Mouse (Mus musculus) right cerebral cortex, postnatal 10 days (tissue): ENCODE results near the gene Olfr1373.

ENCODE experiments used
- DNase-seq, 2 experiments: peaks; one replicate each; pipeline ENCODE4 v3.0.0; 2021; ENCODE audit warnings: low spot score in 2 of 2

Olfr1373 gene

GRCm38 (mm10) chr11:52106037-52106436 lies 39.3 kb downstream of the Olfr1373 start:
- DNase-seq, result no peak

GRCm38 (mm10) chr11:52105503-52105902 lies 39.8 kb downstream of the Olfr1373 start:
- DNase-seq, result no peak

GRCm38 (mm10) chr11:52102977-52103376 lies 42.4 kb downstream of the Olfr1373 start:
- DNase-seq, result no peak

- DNase-seq, result no peak
Observed at GRCm38 (mm10) chr11:52099771-52100219, 45.5 kb downstream of the Olfr1373 start.

GRCm38 (mm10) chr11:52099031-52099761 lies 46.1 kb downstream of the Olfr1373 start:
- DNase-seq, result peak; percentile 82 to 85

GRCm38 (mm10) chr11:52098398-52098946 lies 46.9 kb downstream of the Olfr1373 start, which contains the start of gene Ppp2ca:
Gene Ppp2ca, plus strand, starts transcription at chr11:52098681.
- DNase-seq, result peak; percentile 99

GRCm38 (mm10) chr11:52097596-52097995 lies 47.7 kb downstream of the Olfr1373 start:
- DNase-seq, result no peak

- DNase-seq, result no peak
Observed at GRCm38 (mm10) chr11:52097016-52097415, 48.3 kb downstream of the Olfr1373 start.
